Comparison of ENCODE assay signal across 8 mouse cellular contexts in the genomic region with DNA sequence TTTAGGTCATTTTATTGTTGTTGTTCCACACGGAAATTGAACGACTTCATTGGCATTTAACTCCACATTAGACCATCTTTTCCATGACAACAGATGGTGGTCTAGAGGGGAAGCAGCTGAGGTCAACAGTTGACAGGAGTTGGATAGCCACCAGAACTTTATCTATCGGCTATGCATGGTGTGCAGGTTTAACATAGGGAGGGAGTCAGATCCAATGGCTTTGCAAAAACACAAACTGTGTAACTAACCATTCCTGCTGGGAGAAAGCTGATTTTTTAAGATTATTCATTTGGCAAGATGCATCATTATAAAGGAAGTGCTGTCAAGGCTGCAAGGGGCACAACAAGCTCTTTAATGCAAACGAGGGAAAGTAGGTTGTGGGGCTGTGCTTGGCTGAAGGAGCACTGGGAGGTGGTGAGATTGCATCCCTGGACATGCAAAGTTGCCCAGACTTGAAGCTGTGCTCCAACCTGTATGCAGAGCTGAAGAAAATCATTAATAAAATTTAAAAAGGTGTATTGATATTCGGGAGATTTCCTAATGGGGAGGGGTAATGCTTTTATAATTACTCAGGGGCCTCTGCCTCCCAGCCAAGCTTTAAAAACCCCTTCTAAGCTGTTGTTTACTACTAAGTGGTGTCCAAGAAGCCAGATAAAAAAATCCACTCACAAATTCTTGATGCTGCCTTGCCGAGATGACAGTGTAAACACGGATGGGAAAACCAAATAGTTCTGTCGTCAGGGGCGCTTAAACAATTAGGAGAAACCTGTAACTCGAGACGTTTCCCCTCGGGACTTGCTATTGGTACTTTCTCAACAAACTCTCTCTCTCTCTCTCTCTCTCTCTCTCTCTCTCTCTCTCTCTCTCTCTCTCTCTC. TPM values are rescaled to one million over a fixed set of nuclear protein-coding genes. Genes with fewer than 3 reads are reported as not detected.
DNase-seq lines count a peak whose midpoint lies in the region; ATAC-seq and TF ChIP-seq lines count a peak whose summit lies in the region.

No protein-coding gene starts in this region.

- peaks cover 13% of the 10 kb centered on the region; the same call in 1 of the 2 replicates for H3K4me1 ChIP-seq in heart, postnatal 0 days (ENCODE audit: control insufficient read depth, insufficient read depth)

- WGBS in heart, postnatal 0 days: 16% methylated on average over 12 of the region's 12 CpGs

- no peaks in the 10 kb centered on the region for H3K36me3 ChIP-seq in heart, postnatal 0 days (replicated peaks; ENCODE audit: control insufficient read depth, insufficient read depth, low read length)

- intact Hi-C loops in gastrocnemius, adult 2 months (cut with DNase I): no loop called here

- H3K9me3 ChIP-seq in heart, postnatal 0 days (replicated peaks; ENCODE audit: control insufficient read depth, low read length): no peaks in the 10 kb centered on the region

- no peak for TF ChIP-seq CTCF in gastrocnemius, adult 2 months (IDR thresholded peaks at IDR 0.05)
- TF ChIP-seq CTCF in heart, postnatal 0 days (IDR thresholded peaks at IDR 0.05; ENCODE audit: low read depth): no peak

- H3K27me3 ChIP-seq in heart, postnatal 0 days (ENCODE audit: control insufficient read depth, insufficient read depth, low read length): peaks cover 4% of the 10 kb centered on the region; the same call in 1 of the 2 replicates

- H3K27ac ChIP-seq in gastrocnemius, adult 2 months: peak overlapping the region; percentile 95; the same call in 1 of the 2 replicates
- 0 out of 2 replicates have a peak overlapping the region, but pooled peaks have one; percentile 25 for H3K27ac ChIP-seq in heart, postnatal 0 days (ENCODE audit: low read depth)

- peak overlapping the region; percentile 84 for H3K4me2 ChIP-seq in heart, postnatal 0 days (ENCODE audit: low read depth, low read length)

- H3K4me3 ChIP-seq in gastrocnemius, adult 2 months: peak overlapping the region; percentile 90
- peak overlapping the region; percentile 63 for H3K4me3 ChIP-seq in heart, postnatal 0 days (ENCODE audit: low read depth, low read length)

- no peak for DNase-seq in gastrocnemius, adult 2 months
- no peak for DNase-seq in gastrocnemius, adult 8-10 months (ENCODE audit: low spot score in 2 of 2)
- peak; percentile 53 for DNase-seq in NIH3T3 (ENCODE audit: low read depth)
- DNase-seq in heart, postnatal 0 days (ENCODE audit: low spot score): no peak
- DNase-seq in mesoderm, embryonic 11.5 days (ENCODE audit: low read depth, low spot score): peak; percentile 50
- DNase-seq in right cerebral cortex, postnatal 14 days: no peak
- DNase-seq in frontal cortex, adult 2 months (ENCODE audit: extremely low spot score in 1 of 2, low spot score in 1 of 2): no peak
- no peak for DNase-seq in layer of hippocampus, adult 11-12 months (ENCODE audit: low spot score)

- no peak for TF ChIP-seq EP300 in heart, postnatal 0 days (IDR thresholded peaks at IDR 0.05; ENCODE audit: low read depth)

- no peak for ATAC-seq in heart, postnatal 0 days (ENCODE audit: insufficient read depth, low read depth)

- no peak overlapping the region for H3K9ac ChIP-seq in heart, postnatal 0 days (replicated peaks; ENCODE audit: low read depth, low read length)

RNA-seq across cellular contexts. Expression of gene 1810010H24Rik, which starts 1.3 kb away (rescaled TPM):
- 1 to 10 TPM in 1 of 2 experiments, under 1 TPM in 1; 0.86 to 1.3 TPM for total RNA-seq in gastrocnemius, adult 2 months (2021)
- 1 to 10 TPM; 1.6 to 2.4 (median 1.9) TPM for total RNA-seq in gastrocnemius, adult 8-10 months (2022)
- total RNA-seq in heart, postnatal 0 days (2014; rRNA removed; ENCODE audit: low replicate concordance): 1.7 and 4.0 TPM in 2 replicates
- polyA plus RNA-seq in heart, postnatal 0 days (2015; fragmentation: Nextera tagmentation; extraction: Ambion mirVana): 2.6 and 3.4 TPM in 2 replicates
- 5.9 and 6.2 TPM in 2 replicates for polyA plus RNA-seq in frontal cortex, adult 2 months (2012; rRNA removed)

RNA-seq across cellular contexts. Expression of gene Kpna2, which starts 27.5 kb away (rescaled TPM):
- 10 to 100 TPM; 13.2 to 16.2 TPM for total RNA-seq in gastrocnemius, adult 2 months (2021)
- total RNA-seq in gastrocnemius, adult 8-10 months (2022): 10 to 100 TPM in 3 of 4 experiments, 1 to 10 TPM in 1; 8.2 to 15.4 (median 13.4) TPM
- total RNA-seq in heart, postnatal 0 days (2014; rRNA removed; ENCODE audit: low replicate concordance): 177 and 180 TPM in 2 replicates
- 109 and 124 TPM in 2 replicates for polyA plus RNA-seq in heart, postnatal 0 days (2015; fragmentation: Nextera tagmentation; extraction: Ambion mirVana)
- 29.8 and 30.9 TPM in 2 replicates for polyA plus RNA-seq in frontal cortex, adult 2 months (2012; rRNA removed)

Comparison
In these comparisons a context has a peak if more than half of its experiments do, and no peak if none do; other contexts are left out.
1. DNase-seq: peak in NIH3T3 (single experiment) and mesoderm, embryonic 11.5 days (single experiment); none in gastrocnemius, adult 2 months (single experiment), gastrocnemius, adult 8-10 months (0 of 2), heart, postnatal 0 days (single experiment), right cerebral cortex, postnatal 14 days (single experiment), frontal cortex, adult 2 months (0 of 2) and layer of hippocampus, adult 11-12 months (single experiment).
2. RNA of gene Kpna2, which starts 27.5 kb away (total RNA-seq): 177 to 180 TPM in heart, postnatal 0 days; 13.2 to 16.2 TPM in gastrocnemius, adult 2 months and 8.2 to 15.4 TPM in gastrocnemius, adult 8-10 months; every median in the first group is over 10 times any median in the second.